Mouse (Mus musculus): Measurements from ENCODE around the gene Exoc3l2. TPM values are rescaled to one million over a fixed set of nuclear protein-coding genes. Genes with fewer than 3 reads are reported as not detected.
A peak's percentile ranks its signal among the peaks of the same experiment; 100 is the strongest.

The Exoc3l2 gene
- polyA plus RNA-seq, 1 experiment from 2014 or later = 0.32 TPM

- no peaks in the 10 kb centered on the region for H3K9me3 ChIP-seq
- H3K4me3 ChIP-seq (replicated peaks) = no peak overlapping the region
- no peaks in the 10 kb centered on the region for H3K27me3 ChIP-seq
- H3K4me2 ChIP-seq (replicated peaks) = no peak overlapping the region
- no peak overlapping the region for H3K27ac ChIP-seq
- 89% methylated on average over 2 of the region's 2 CpGs for WGBS
- no peak for ATAC-seq
- H3K4me1 ChIP-seq (replicated peaks) = no peaks in the 10 kb centered on the region
- H3K9ac ChIP-seq (replicated peaks) = no peak overlapping the region
- peaks cover 99% of the 10 kb centered on the region for H3K36me3 ChIP-seq
Measured at GRCm38 (mm10) chr7:19432475-19432874, 30.7 kb upstream of the Exoc3l2 start.

GRCm38 (mm10) chr7:19436276-19436675 lies 26.9 kb upstream of the Exoc3l2 start:
- Histone ChIP-seq H3K4me1 (replicated peaks) (no peaks in the 10 kb centered on the region), H3K9me3 (no peaks in the 10 kb centered on the region), H3K27ac (no peak overlapping the region), H3K4me3 (replicated peaks) (no peak overlapping the region), H3K36me3 (peaks cover 96% of the 10 kb centered on the region), H3K27me3 (no peaks in the 10 kb centered on the region), H3K4me2 (replicated peaks) (no peak overlapping the region), H3K9ac (replicated peaks) (no peak overlapping the region)
- 98% methylated on average over 2 of the region's 2 CpGs for WGBS
- no peak for ATAC-seq

- peaks cover 94% of the 10 kb centered on the region for H3K36me3 ChIP-seq
- no peak overlapping the region for H3K9ac ChIP-seq (replicated peaks)
- no peak overlapping the region for H3K4me2 ChIP-seq (replicated peaks)
- ATAC-seq = no peak
- no peaks in the 10 kb centered on the region for H3K9me3 ChIP-seq
- WGBS = 91% methylated on average over 9 of the region's 9 CpGs
- H3K27ac ChIP-seq = no peak overlapping the region
- no peaks in the 10 kb centered on the region for H3K27me3 ChIP-seq
- H3K4me1 ChIP-seq (replicated peaks) = no peaks in the 10 kb centered on the region
- no peak overlapping the region for H3K4me3 ChIP-seq (replicated peaks)
Measured at GRCm38 (mm10) chr7:19437048-19437447, 26.1 kb upstream of the Exoc3l2 start.

- H3K27ac ChIP-seq = no peak overlapping the region
- no peak overlapping the region for H3K4me2 ChIP-seq (replicated peaks)
- H3K36me3 ChIP-seq = peaks cover 84% of the 10 kb centered on the region
- no peak for ATAC-seq
- no peak overlapping the region for H3K4me3 ChIP-seq (replicated peaks)
- H3K4me1 ChIP-seq (replicated peaks) = no peaks in the 10 kb centered on the region
- H3K9me3 ChIP-seq = no peaks in the 10 kb centered on the region
- H3K9ac ChIP-seq (replicated peaks) = no peak overlapping the region
- 90% methylated on average over 9 of the region's 9 CpGs for WGBS
- no peaks in the 10 kb centered on the region for H3K27me3 ChIP-seq
Measured at GRCm38 (mm10) chr7:19441448-19442091, 21.6 kb upstream of the Exoc3l2 start.

GRCm38 (mm10) chr7:19443344-19443743 lies 19.8 kb upstream of the Exoc3l2 start:
- H3K4me1 ChIP-seq (replicated peaks) = no peaks in the 10 kb centered on the region
- H3K27me3 ChIP-seq = no peaks in the 10 kb centered on the region
- H3K27ac ChIP-seq = no peak overlapping the region
- H3K9ac ChIP-seq (replicated peaks) = no peak overlapping the region
- no peak overlapping the region for H3K4me2 ChIP-seq (replicated peaks)
- ATAC-seq = peak; percentile 70
- no peak overlapping the region for H3K4me3 ChIP-seq (replicated peaks)
- 43% methylated on average over 3 of the region's 3 CpGs for whole genome bisulfite sequencing
- no peaks in the 10 kb centered on the region for H3K9me3 ChIP-seq
- peaks cover 84% of the 10 kb centered on the region for H3K36me3 ChIP-seq

GRCm38 (mm10) chr7:19444801-19445200 lies 18.3 kb upstream of the Exoc3l2 start:
- Histone ChIP-seq H3K4me2 (replicated peaks) (no peak overlapping the region), H3K27me3 (no peaks in the 10 kb centered on the region), H3K4me3 (replicated peaks) (no peak overlapping the region), H3K27ac (no peak overlapping the region), H3K4me1 (replicated peaks) (no peaks in the 10 kb centered on the region), H3K36me3 (peaks cover 88% of the 10 kb centered on the region), H3K9me3 (no peaks in the 10 kb centered on the region), H3K9ac (replicated peaks) (no peak overlapping the region)
- no peak for ATAC-seq
- 90% methylated on average over 12 of the region's 12 CpGs for WGBS

GRCm38 (mm10) chr7:19447689-19448088 lies 15.4 kb upstream of the Exoc3l2 start:
- no peak overlapping the region for H3K4me3 ChIP-seq (replicated peaks)
- no peak overlapping the region for H3K9ac ChIP-seq (replicated peaks)
- H3K4me2 ChIP-seq (replicated peaks) = no peak overlapping the region
- no peaks in the 10 kb centered on the region for H3K4me1 ChIP-seq (replicated peaks)
- WGBS = 94% methylated on average over 16 of the region's 16 CpGs
- no peaks in the 10 kb centered on the region for H3K27me3 ChIP-seq
- ATAC-seq = no peak
- no peak overlapping the region for H3K27ac ChIP-seq
- H3K36me3 ChIP-seq = peaks cover 89% of the 10 kb centered on the region
- H3K9me3 ChIP-seq = no peaks in the 10 kb centered on the region

GRCm38 (mm10) chr7:19449165-19449564 lies 14.0 kb upstream of the Exoc3l2 start:
- ATAC-seq = no peak
- WGBS = 89% methylated on average over 12 of the region's 12 CpGs
- H3K36me3 ChIP-seq = peaks cover 83% of the 10 kb centered on the region

GRCm38 (mm10) chr7:19455186-19455585 lies 7.9 kb upstream of the Exoc3l2 start:
- Histone ChIP-seq H3K4me2 (replicated peaks) (no peak overlapping the region), H3K4me3 (replicated peaks) (no peak overlapping the region), H3K4me1 (replicated peaks) (peaks cover 28% of the 10 kb centered on the region), H3K27me3 (no peaks in the 10 kb centered on the region), H3K9me3 (no peaks in the 10 kb centered on the region), H3K9ac (replicated peaks) (no peak overlapping the region), H3K27ac (no peak overlapping the region), H3K36me3 (peaks cover 38% of the 10 kb centered on the region)
- ATAC-seq = no peak
- 98% methylated on average over 4 of the region's 4 CpGs for WGBS

More at GRCm38 (mm10) chr7:19449165-19449564, 14.0 kb upstream of the Exoc3l2 start:
- Histone ChIP-seq H3K4me2 (replicated peaks) (no peak overlapping the region), H3K9me3 (no peaks in the 10 kb centered on the region), H3K27me3 (no peaks in the 10 kb centered on the region), H3K4me3 (replicated peaks) (no peak overlapping the region), H3K27ac (no peak overlapping the region), H3K4me1 (replicated peaks) (no peaks in the 10 kb centered on the region), H3K9ac (replicated peaks) (no peak overlapping the region)

GRCm38 (mm10) chr7:19455819-19456495 lies 7.2 kb upstream of the Exoc3l2 start:
- H3K27ac ChIP-seq = no peak overlapping the region
- ATAC-seq = no peak
- 69% methylated on average over 11 of the region's 11 CpGs for WGBS
- H3K27me3 ChIP-seq = no peaks in the 10 kb centered on the region
- 0 out of 2 replicates have a peak overlapping the region, but pooled peaks have one; percentile 25 for H3K9ac ChIP-seq (replicated peaks)
- H3K4me1 ChIP-seq (replicated peaks) = peaks cover 28% of the 10 kb centered on the region
- H3K9me3 ChIP-seq = no peaks in the 10 kb centered on the region
- H3K4me2 ChIP-seq (replicated peaks) = peak overlapping the region; percentile 98; the same call in 1 of the 2 replicates
- no peak overlapping the region for H3K4me3 ChIP-seq (replicated peaks)
- H3K36me3 ChIP-seq = peaks cover 30% of the 10 kb centered on the region

- H3K9me3 ChIP-seq = no peaks in the 10 kb centered on the region
- no peak overlapping the region for H3K27ac ChIP-seq
- H3K4me1 ChIP-seq (replicated peaks) = peaks cover 28% of the 10 kb centered on the region
- no peak for ATAC-seq
- WGBS = 95% methylated on average over 7 of the region's 7 CpGs
- no peaks in the 10 kb centered on the region for H3K27me3 ChIP-seq
- peaks cover 24% of the 10 kb centered on the region for H3K36me3 ChIP-seq
- H3K4me3 ChIP-seq (replicated peaks) = peak overlapping the region; percentile 92; the same call in 1 of the 2 replicates
- H3K4me2 ChIP-seq (replicated peaks) = peak overlapping the region; percentile 98
- 0 out of 2 replicates have a peak overlapping the region, but pooled peaks have one; percentile 25 for H3K9ac ChIP-seq (replicated peaks)
Measured at GRCm38 (mm10) chr7:19456628-19457027, 6.5 kb upstream of the Exoc3l2 start.

GRCm38 (mm10) chr7:19457414-19458071 lies 5.6 kb upstream of the Exoc3l2 start:
- ATAC-seq = peak; percentile 41; the same call in 1 of the 2 replicates
- H3K27me3 ChIP-seq = no peaks in the 10 kb centered on the region
- H3K9me3 ChIP-seq = no peaks in the 10 kb centered on the region
- peak overlapping the region; percentile 92 for H3K4me3 ChIP-seq (replicated peaks)
- H3K4me2 ChIP-seq (replicated peaks) = peak overlapping the region; percentile 98
- WGBS = 7% methylated on average over 14 of the region's 14 CpGs
- peak overlapping the region; percentile 95 for H3K9ac ChIP-seq (replicated peaks)
- peaks cover 14% of the 10 kb centered on the region for H3K36me3 ChIP-seq
- H3K4me1 ChIP-seq (replicated peaks) = peaks cover 28% of the 10 kb centered on the region
- peak overlapping the region; percentile 83 for H3K27ac ChIP-seq

Data from midbrain, embryonic 13.5 days (tissue).